Mouse (Mus musculus) C2C12 (cell line): ENCODE measurements around the gene Uhrf2.

Experiments
- CEBPB ChIP-seq: IDR thresholded peaks from one replicate; pipeline ENCODE4 v1.6.1; 2011; ENCODE audit warnings: low read depth, mild to moderate bottlenecking, control low read depth, moderate library complexity
- CTCF ChIP-seq: IDR thresholded peaks from one replicate; pipeline ENCODE4 v1.5.1; 2011; ENCODE audit not compliant: control insufficient read depth, insufficient read depth, insufficient read length
- MAX ChIP-seq: IDR thresholded peaks from one replicate; pipeline ENCODE4 v1.6.1; 2011; ENCODE audit warnings: mild to moderate bottlenecking, control low read depth
- USF1 ChIP-seq: IDR thresholded peaks from one replicate; pipeline ENCODE4 v1.6.1; 2011; ENCODE audit warnings: low read depth, mild to moderate bottlenecking, control low read depth, moderate library complexity

DNA sequence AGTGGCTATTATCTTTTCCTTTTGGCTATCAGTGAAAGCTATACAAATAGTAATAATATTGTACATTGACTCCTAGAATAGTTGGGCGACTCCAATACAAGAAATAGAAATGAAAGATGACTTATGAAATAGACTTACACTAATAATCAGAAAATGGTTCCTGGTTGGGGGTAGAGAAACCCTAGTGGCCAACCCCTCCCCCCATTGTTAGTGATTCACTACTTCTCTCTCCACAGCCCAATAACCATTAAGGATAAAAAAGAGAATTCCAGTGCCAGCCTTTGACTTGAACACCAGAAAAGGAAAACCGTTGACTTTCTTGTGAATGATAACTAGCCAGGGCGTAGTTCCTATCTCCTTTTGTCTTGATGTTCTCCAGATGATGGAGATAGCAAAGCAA, 1.9 kb downstream of the Uhrf2 start:
- TF ChIP-seq CTCF (no peak), MAX (no peak), CEBPB (no peak), USF1 (no peak)
